ENCODE assay signal across 24 mouse cellular contexts in the genomic region with DNA sequence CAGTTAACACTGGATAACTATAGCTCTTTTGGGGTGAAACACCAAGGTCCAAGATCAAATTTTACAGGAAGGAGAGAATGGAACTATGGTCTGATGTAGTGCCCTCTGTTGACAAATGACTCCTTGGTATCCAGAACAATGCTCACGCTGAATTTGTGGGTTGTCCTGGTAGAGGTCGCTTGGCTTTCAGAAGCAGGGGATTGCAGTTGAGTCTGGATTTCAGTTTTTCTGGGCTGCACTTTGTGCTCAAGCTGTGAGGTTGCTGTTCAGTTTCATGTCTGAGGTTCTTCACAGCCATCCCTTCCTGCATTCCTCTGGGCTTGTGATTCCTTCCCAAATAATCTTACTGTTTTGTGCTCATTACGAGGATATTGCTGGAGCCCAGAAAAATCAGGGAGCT.
DNase-seq lines count a peak whose midpoint lies in the region; ATAC-seq and TF ChIP-seq lines count a peak whose summit lies in the region.
"Had no signal": no experiment of that assay in that cellular context is flagged by ENCODE, and none has a peak within 500 bp of the region (broad histone marks: within the 10 kb centered on the region; RNA-seq: fewer than 3 reads in every experiment).

No protein-coding gene starts in this region.

- intact Hi-C loops in heart, postnatal 10 days (cut with DNase I), result no loop called here

- H3K4me2 ChIP-seq in kidney, postnatal 0 days (ENCODE audit: low read length), result peak overlapping the region; percentile 13; the same call in 1 of the 2 replicates
- peak overlapping the region; percentile 0 for H3K4me2 ChIP-seq in myocyte (ENCODE audit: low read depth)
- no peak overlapping the region for H3K4me2 ChIP-seq in stomach, postnatal 0 days (replicated peaks; ENCODE audit: low read depth)
- H3K4me2 ChIP-seq: forebrain, embryonic 13.5 days; heart, embryonic 13.5 days; liver, embryonic 11.5 days; lung, embryonic 15.5 days; midbrain, embryonic 11.5 days; neural tube, embryonic 13.5 days had no signal

- H3K27ac ChIP-seq in kidney, postnatal 0 days, result peak overlapping the region; percentile 87
- no peak overlapping the region for H3K27ac ChIP-seq in stomach, postnatal 0 days (replicated peaks)
- H3K27ac ChIP-seq: forebrain, embryonic 13.5 days; heart, embryonic 13.5 days; hindbrain, embryonic 10.5 days; lung, embryonic 15.5 days; neural tube, embryonic 13.5 days had no signal

- H3K36me3 ChIP-seq in kidney, postnatal 0 days (ENCODE audit: insufficient read depth, low read length), result no peaks in the 10 kb centered on the region
- H3K36me3 ChIP-seq in myocyte (ENCODE audit: control insufficient read depth, insufficient read depth), result no peaks in the 10 kb centered on the region
- no peaks in the 10 kb centered on the region for H3K36me3 ChIP-seq in stomach, postnatal 0 days (ENCODE audit: control insufficient read depth, insufficient read depth, low read length)
- H3K36me3 ChIP-seq: heart, embryonic 13.5 days; hindbrain, embryonic 10.5 days; lung, embryonic 15.5 days; neural tube, embryonic 13.5 days had no signal

- TF ChIP-seq CTCF in kidney, postnatal 0 days (IDR thresholded peaks at IDR 0.05; ENCODE audit: low read depth), result no peak
- no peak for TF ChIP-seq CTCF in stomach, postnatal 0 days (IDR thresholded peaks at IDR 0.05; ENCODE audit: low read depth)

- H3K27me3 ChIP-seq in kidney, postnatal 0 days (ENCODE audit: insufficient read depth, low read length), result no peaks in the 10 kb centered on the region
- H3K27me3 ChIP-seq in myocyte (ENCODE audit: control insufficient read depth, insufficient read depth, insufficient read length), result no peaks in the 10 kb centered on the region
- no peaks in the 10 kb centered on the region for H3K27me3 ChIP-seq in stomach, postnatal 0 days (ENCODE audit: control insufficient read depth, insufficient read depth, low read length)
- H3K27me3 ChIP-seq: forebrain, embryonic 13.5 days; heart, embryonic 13.5 days; lung, embryonic 15.5 days; neural tube, embryonic 13.5 days had no signal

- no peaks in the 10 kb centered on the region for H3K9me3 ChIP-seq in kidney, postnatal 0 days (replicated peaks; ENCODE audit: low read length)
- no peaks in the 10 kb centered on the region for H3K9me3 ChIP-seq in stomach, postnatal 0 days (ENCODE audit: control insufficient read depth, low read length)
- H3K9me3 ChIP-seq: forebrain, embryonic 13.5 days; heart, embryonic 13.5 days; hindbrain, embryonic 10.5 days; lung, embryonic 15.5 days; neural tube, embryonic 13.5 days had no signal

- no peaks in the 10 kb centered on the region for H3K4me1 ChIP-seq in kidney, postnatal 0 days (replicated peaks; ENCODE audit: insufficient read depth, low read length)
- no peaks in the 10 kb centered on the region for H3K4me1 ChIP-seq in stomach, postnatal 0 days (replicated peaks; ENCODE audit: control insufficient read depth, insufficient read depth)
- H3K4me1 ChIP-seq: heart, embryonic 13.5 days; hindbrain, embryonic 10.5 days; lung, embryonic 15.5 days; neural tube, embryonic 13.5 days had no signal

- TF ChIP-seq EP300 in stomach, postnatal 0 days (optimal IDR thresholded peaks at IDR 0.05), result no peak

- no peak overlapping the region for H3K4me3 ChIP-seq in kidney, postnatal 0 days (replicated peaks; ENCODE audit: low read depth, low read length)
- no peak overlapping the region for H3K4me3 ChIP-seq in myocyte
- no peak overlapping the region for H3K4me3 ChIP-seq in stomach, postnatal 0 days (ENCODE audit: low read depth, low read length)
- H3K4me3 ChIP-seq: erythroblast, embryonic 14.5 days; forebrain, embryonic 13.5 days; heart, embryonic 13.5 days; hindbrain, embryonic 10.5 days; lung, embryonic 15.5 days; neural tube, embryonic 13.5 days had no signal

- H3ac ChIP-seq in myocyte (ENCODE audit: control insufficient read depth, insufficient read length), result no peak overlapping the region

- peak; percentile 19 for DNase-seq in kidney, adult 11 months
- no peak for DNase-seq in kidney, postnatal 10 days
- DNase-seq in kidney, adult 8-10 months, result peak; percentile 27 to 30
- no peak for DNase-seq in kidney, postnatal 0 days (ENCODE audit: low spot score)
- no peak for DNase-seq in urinary bladder, postnatal 25 days (ENCODE audit: low spot score)
- DNase-seq in stomach, postnatal 0 days (ENCODE audit: low spot score), result no peak
- DNase-seq in heart, postnatal 10 days, result no peak
- DNase-seq: adrenal gland, adult 2 months; cerebellum, adult 2 months; gastrocnemius, postnatal 25 days; heart, postnatal 14 days; layer of hippocampus, adult 9-11 months; lung, postnatal 36 days; right cerebral cortex, postnatal 4 days had no signal

- WGBS in kidney, postnatal 0 days, result 53% methylated on average over 3 of the region's 3 CpGs
- 76% methylated on average over 3 of the region's 3 CpGs for WGBS in stomach, postnatal 0 days

- no peaks in the 10 kb centered on the region for H3K79me2 ChIP-seq in myocyte (ENCODE audit: control insufficient read depth, insufficient read depth)

- no peak overlapping the region for H3K9ac ChIP-seq in kidney, postnatal 0 days (ENCODE audit: low read depth, low read length)
- no peak overlapping the region for H3K9ac ChIP-seq in stomach, postnatal 0 days (ENCODE audit: low read length)
- H3K9ac ChIP-seq: forebrain, embryonic 13.5 days; heart, embryonic 13.5 days; lung, embryonic 15.5 days; neural tube, embryonic 13.5 days had no signal

- no peak for ATAC-seq in kidney, postnatal 0 days (replicated peaks; ENCODE audit: low FRiP score, low read depth)
- no peak for ATAC-seq in stomach, postnatal 0 days (ENCODE audit: low FRiP score, low TSS enrichment)
- ATAC-seq: forebrain, embryonic 13.5 days; hindbrain, embryonic 16.5 days had no signal

- TF ChIP-seq POLR2A in myocyte (IDR thresholded peaks at IDR 0.05; ENCODE audit: insufficient read length, low read depth), result no peak

TF ChIP-seq in myocyte, 11 proteins besides CTCF, POLR2A, EP300 and RAD21:
- TF ChIP-seq SRF (IDR thresholded peaks at IDR 0.05; ENCODE audit: control insufficient read depth, insufficient read length, low read depth) (no peak), TCF3 (IDR thresholded peaks at IDR 0.05; ENCODE audit: insufficient read length, low read depth) (no peak)

Comparison
In these comparisons a context has a peak if more than half of its experiments do, and no peak if none do; other contexts are left out.
1. DNase-seq: peak in kidney, adult 11 months (single experiment) and kidney, adult 8-10 months (2 of 2); none in kidney, postnatal 10 days (single experiment), kidney, postnatal 0 days (single experiment), urinary bladder, postnatal 25 days (single experiment), stomach, postnatal 0 days (single experiment) and heart, postnatal 10 days (0 of 2).